Mouse (Mus musculus) cerebellum, adult 2 months (tissue): ENCODE data around the gene Prkaa2. TPM values are rescaled to one million over a fixed set of nuclear protein-coding genes. Genes with fewer than 3 reads are reported as not detected.

ENCODE experiments used
- DNase-seq, 2 experiments: peaks; one replicate each; pipeline ENCODE4 v3.0.0; 2021
- H3K27ac ChIP-seq: fragments of 200-500 bp; 2 replicates; pipeline ENCODE4 v1.5.1; 2012; ENCODE audit warnings: low read length, control low read depth, inconsistent platforms; ENCODE audit not compliant: insufficient read depth
- H3K27me3 ChIP-seq: fragments of 200-500 bp; 2 replicates; pipeline ENCODE4 v1.6.1; 2012; ENCODE audit warnings: inconsistent platforms, mild to moderate bottlenecking, low read length, moderate library complexity; ENCODE audit not compliant: control insufficient read depth, insufficient read depth
- H3K4me1 ChIP-seq: fragments of 200-500 bp; 2 replicates; pipeline ENCODE4 v1.6.1; 2011; ENCODE audit warnings: low read length; ENCODE audit not compliant: control insufficient read depth, insufficient read depth
- H3K4me3 ChIP-seq: fragments of 200-500 bp; replicated peaks from 2 replicates; pipeline ENCODE3; 2011; ENCODE audit warnings: mild to moderate bottlenecking, low read depth, low read length, control low read depth; ENCODE audit not compliant: insufficient read depth
- CTCF ChIP-seq: fragments of 200-500 bp; IDR thresholded peaks from 2 replicates; pipeline ENCODE4 v1.5.1; 2011; ENCODE audit warnings: low read depth, mild to moderate bottlenecking, control low read depth, low read length, moderate library complexity, borderline replicate concordance; ENCODE audit not compliant: insufficient read depth
- POLR2A ChIP-seq: fragments of 200-500 bp; IDR thresholded peaks from 2 replicates; pipeline ENCODE4 v1.6.1; 2011; ENCODE audit warnings: low read length, control low read depth, borderline replicate concordance; ENCODE audit not compliant: insufficient read depth
- WGBS: fragments of 180-500 bp; shearing (Covaris S2); methylation state at CpG from one replicate; pipeline ENCODE4 v1.1.7; 2018; 5-methylcytosine and 5-hydroxymethylcytosine counted together
- polyA plus RNA-seq: library from polyadenylated mRNA; depleted of rRNA; stranded (reverse); fragments of >200 nt; gene quantifications from 2 replicates; pipeline ENCODE4 v1.2.3, GENCODE M21; 2012; rRNA removed

Gene Prkaa2
- polyA plus RNA-seq, 1 experiment: 7.5 TPM

DNA sequence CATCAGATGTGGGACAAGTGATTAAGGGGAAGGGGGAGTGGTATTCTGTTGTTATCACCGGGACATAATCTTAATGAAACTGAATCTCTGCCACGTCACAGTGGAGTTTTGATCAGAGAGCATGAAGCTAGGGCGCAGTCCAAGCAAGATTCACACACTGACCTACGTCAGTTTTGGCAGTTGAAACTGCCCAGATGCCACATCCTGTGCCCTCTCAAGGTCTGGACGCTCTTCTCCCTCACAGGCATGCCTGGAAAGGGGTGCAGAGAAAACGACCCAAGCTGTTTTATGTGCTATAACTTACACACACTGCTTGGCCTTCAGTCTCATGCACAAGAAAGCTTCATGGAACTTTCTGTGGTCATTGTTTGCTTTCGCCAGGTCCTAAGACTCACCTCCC lies 122.1 kb downstream of the Prkaa2 start:
- Histone ChIP-seq H3K4me1 (peaks cover 7% of the 10 kb centered on the region), H3K27ac (no peak overlapping the region), H3K4me3 (no peak overlapping the region), H3K27me3 (no peaks in the 10 kb centered on the region; the same call in 1 of the 2 replicates)
- WGBS: 46% methylated on average over 7 of the region's 7 CpGs
- DNase-seq: peak in 1 of 2 experiments; percentile 24
- TF ChIP-seq POLR2A: no peak
- no peak for TF ChIP-seq CTCF

DNA sequence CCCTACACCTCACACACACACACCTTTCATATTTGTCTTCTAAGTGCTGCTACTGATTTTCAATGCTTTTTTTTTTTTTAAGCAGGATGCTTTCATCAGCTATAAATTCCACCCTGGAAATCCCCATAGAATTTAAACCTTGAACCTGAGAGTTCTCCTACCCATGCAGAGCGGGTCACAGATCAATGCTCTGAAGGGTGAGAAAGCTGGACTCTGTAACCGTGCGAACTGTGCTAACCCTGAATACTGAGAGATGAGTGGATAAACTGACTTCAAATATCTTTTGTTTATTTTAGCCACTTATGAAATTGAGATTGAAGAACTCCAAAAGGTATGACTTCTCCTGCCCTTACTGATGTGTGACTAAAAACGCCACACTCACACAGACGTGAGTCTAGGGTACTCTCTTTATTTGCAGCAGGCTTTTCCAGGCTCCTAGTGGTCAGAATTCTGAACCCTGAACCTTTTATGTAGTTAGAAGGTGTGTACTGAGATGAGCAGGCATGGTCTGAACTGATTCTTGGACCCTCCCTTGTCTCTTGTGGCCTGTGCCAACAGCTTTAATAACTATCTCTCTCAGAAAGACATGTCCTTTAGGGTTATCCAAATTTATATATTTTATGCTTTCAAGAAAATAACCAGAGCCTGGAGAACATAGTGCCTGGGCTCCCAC lies 123.6 kb downstream of the Prkaa2 start:
- Histone ChIP-seq H3K4me3 (no peak overlapping the region), H3K4me1 (peaks cover 7% of the 10 kb centered on the region), H3K27ac (no peak overlapping the region), H3K27me3 (no peaks in the 10 kb centered on the region; the same call in 1 of the 2 replicates)
- TF ChIP-seq POLR2A (no peak), CTCF (no peak)
- DNase-seq: no peak
- 97% methylated on average over 5 of the region's 5 CpGs for WGBS

Other genes with a start within 250 kb of the Prkaa2 start
- gene C8a, start 233.5 kb downstream of the Prkaa2 start, polyA plus RNA-seq: 0.05 TPM in 1 of 2 replicates, not detected in the other
- gene Fyb2, start 196.4 kb downstream of the Prkaa2 start, polyA plus RNA-seq: 0.10 and 0.16 TPM in 2 replicates
- gene Plpp3, start 47.5 kb upstream of the Prkaa2 start, polyA plus RNA-seq: 158 and 170 TPM in 2 replicates